Mouse (Mus musculus) bone marrow macrophage, adult 2 months (primary cell): ENCODE measurements around the gene Phkb. TPM values are rescaled to one million over a fixed set of nuclear protein-coding genes. Genes with fewer than 3 reads are reported as not detected.

Experiments
- H3K27ac ChIP-seq: 2 replicates; pipeline ENCODE4 v1.5.1; 2012; ENCODE audit warnings: low read depth, low read length; ENCODE audit not compliant: insufficient read depth
- H3K4me1 ChIP-seq: 2 replicates; pipeline ENCODE4 v1.6.1; 2012; ENCODE audit warnings: low read length; ENCODE audit not compliant: control insufficient read depth, insufficient read depth
- H3K4me3 ChIP-seq: 2 replicates; pipeline ENCODE4 v1.5.1; 2012; ENCODE audit warnings: mild to moderate bottlenecking, low read length, moderate library complexity; ENCODE audit not compliant: insufficient read depth
- CTCF ChIP-seq: IDR thresholded peaks from 2 replicates; pipeline ENCODE4 v1.5.1; 2012; ENCODE audit warnings: low read depth, mild to moderate bottlenecking, low read length, moderate library complexity
- POLR2A ChIP-seq: IDR thresholded peaks from 2 replicates; pipeline ENCODE4 v1.6.1; 2012; ENCODE audit warnings: mild to moderate bottlenecking, low read depth, low read length, borderline replicate concordance
- polyA plus RNA-seq: library from polyadenylated mRNA; stranded (reverse); fragments of >200 nt; gene quantifications from 2 replicates; pipeline ENCODE4 v1.2.4, GENCODE M21; 2012; ENCODE audit not compliant: missing spikeins, insufficient read depth, insufficient read length

Gene Phkb
- polyA plus RNA-seq, 1 experiment, result 29.6 TPM

DNA sequence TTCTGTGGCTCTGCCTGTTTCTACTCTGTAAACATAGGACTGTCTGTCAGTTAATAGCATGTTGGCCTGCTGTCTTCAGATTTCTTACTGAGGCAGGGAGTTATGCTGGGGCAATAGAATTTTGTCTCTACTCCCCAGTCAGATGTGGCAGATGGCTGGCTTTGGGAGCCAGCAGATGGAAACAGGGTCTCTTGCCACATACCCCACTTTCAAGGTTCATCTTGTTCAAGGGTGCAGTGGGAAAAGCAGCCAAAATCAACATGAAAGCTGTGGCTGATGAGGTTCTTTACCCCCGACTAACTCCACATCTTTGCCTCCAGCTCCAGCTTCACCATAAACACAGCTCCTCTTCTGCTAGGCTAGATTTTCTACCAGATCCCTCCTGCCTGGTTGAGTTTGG lies 246.7 kb downstream of the Phkb start:
- no peak overlapping the region for H3K4me3 ChIP-seq
- H3K27ac ChIP-seq, result no peak overlapping the region
- no peaks in the 10 kb centered on the region for H3K4me1 ChIP-seq
- TF ChIP-seq CTCF (no peak), POLR2A (no peak)

DNA sequence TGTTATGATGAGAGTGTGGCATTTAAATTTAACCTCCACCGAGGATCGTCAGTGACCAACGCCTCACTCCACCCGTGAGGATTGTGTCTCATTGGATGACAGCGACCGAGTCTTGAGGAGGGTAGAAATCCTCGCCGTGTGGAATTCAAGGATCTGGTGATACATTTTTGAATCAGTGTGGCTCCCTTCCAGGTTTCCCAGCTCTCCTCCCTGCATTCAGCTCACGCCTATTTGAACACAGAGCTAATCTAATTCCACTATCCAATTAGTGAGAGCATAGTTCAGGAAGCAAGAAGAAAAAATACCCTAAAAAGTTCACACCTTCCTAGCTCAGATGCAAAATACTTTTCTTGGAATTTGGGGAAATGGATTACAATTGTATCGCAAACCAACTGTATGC lies 249.9 kb downstream of the Phkb start:
- TF ChIP-seq POLR2A, result no peak
- TF ChIP-seq CTCF, result no peak
- Histone ChIP-seq H3K4me1 (no peaks in the 10 kb centered on the region), H3K4me3 (no peak overlapping the region), H3K27ac (no peak overlapping the region)

Other genes starting within 250 kb of the Phkb start
- gene Neto2, start 140.0 kb upstream of the Phkb start, polyA plus RNA-seq, result 0.37 and 0.38 TPM in 2 replicates
- 45.8 and 48.0 TPM in 2 replicates for gene Itfg1, start within 50 bp of the Phkb start, polyA plus RNA-seq